Mouse (Mus musculus): ENCODE data around the gene Fkbp2.

Gene Fkbp2

GRCm38 (mm10) chr19:6971644-6972043, 8.7 kb downstream of the Fkbp2 start:
- no peak for DNase-seq (ENCODE audit: low spot score in 2 of 2)

DNA sequence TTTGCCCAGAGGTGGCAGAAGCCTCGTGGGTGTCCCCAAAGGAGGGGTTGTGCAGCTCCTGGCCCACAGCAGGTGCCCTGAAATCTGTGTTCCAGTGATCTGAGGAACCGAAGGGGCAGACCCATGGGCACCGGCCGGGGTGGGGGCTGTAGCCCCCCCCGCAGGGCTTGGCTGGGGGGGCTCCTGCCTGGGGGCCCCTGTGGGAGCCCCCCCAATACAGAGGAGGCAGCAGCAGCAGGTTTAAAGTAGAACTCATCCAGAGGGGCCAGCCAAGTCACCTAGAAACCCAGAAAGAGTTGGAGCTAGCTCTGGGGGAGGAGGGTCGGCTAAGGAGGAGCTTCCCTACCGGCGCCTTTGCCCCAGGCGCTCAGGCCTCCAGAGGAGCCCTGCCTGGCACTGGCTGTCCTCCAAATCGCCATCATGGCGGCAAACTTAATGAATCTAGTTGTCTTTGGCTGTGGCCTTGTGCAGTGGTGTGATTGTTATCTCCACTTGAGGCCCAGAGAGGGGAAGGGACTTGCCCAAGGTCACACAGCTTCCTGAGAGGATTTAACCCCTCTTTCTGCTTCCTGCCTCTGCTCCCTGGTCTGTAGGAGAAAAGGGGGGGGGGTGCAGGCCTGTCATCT, 9.7 kb downstream of the Fkbp2 start:
- DNase-seq (ENCODE audit: low spot score in 2 of 2), result no peak

DNA sequence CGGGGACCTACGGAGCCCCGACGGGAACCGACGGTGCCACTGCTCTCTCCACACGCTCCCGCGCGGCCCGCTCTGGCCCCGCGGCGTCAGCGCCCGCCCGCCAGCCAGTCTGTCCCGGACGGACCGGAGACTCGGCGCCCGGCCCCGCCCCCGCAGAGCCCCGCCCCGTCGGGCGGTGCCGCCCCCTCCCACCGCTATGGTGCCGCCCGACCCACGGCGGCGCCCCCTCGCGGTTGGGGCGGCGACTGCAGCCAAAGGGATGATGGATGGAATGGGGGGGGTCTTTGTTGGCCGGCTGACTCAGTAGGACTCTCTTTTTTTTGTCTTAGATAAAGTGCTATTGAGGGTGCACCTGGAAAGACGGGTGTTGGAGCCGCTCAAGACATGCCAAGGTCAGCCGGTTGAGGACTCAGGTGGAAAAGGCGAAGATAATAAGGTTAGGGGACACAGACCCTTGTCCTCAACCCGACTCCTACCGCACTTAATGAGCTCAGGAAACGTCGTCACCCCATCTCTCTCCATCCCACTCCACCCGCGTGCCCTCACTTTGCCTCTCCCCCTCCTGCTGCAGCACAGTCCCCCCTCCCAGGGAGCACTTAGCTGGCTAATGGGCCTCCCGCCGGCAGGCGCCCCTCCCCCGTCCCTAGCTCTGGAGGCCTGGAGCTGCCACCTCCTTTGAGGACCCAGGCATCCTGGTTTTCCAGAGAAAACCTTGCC, 10.5 kb downstream of the Fkbp2 start:
- peak; percentile 65 to 75 for DNase-seq (ENCODE audit: low spot score in 2 of 2)

DNA sequence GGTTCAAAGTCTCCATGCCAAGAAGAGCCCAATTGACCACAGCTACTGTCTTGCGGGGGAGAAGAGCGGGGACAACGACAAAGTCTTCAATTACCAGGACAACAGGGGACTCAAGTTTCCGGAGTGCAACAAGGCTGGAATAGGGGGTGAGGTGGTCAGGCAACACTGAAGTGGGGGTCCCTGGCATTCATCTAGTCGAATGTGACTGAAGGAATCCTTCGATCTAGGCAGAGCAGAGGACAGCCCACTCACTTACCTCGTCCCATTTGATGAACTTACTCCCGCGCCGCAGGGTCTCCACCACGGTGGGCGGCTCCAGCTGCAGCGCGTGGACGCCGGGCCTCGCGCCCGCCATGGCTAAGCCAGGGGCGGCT, 11.0 kb downstream of the Fkbp2 start:
- DNase-seq (ENCODE audit: low spot score in 2 of 2), result no peak

DNA sequence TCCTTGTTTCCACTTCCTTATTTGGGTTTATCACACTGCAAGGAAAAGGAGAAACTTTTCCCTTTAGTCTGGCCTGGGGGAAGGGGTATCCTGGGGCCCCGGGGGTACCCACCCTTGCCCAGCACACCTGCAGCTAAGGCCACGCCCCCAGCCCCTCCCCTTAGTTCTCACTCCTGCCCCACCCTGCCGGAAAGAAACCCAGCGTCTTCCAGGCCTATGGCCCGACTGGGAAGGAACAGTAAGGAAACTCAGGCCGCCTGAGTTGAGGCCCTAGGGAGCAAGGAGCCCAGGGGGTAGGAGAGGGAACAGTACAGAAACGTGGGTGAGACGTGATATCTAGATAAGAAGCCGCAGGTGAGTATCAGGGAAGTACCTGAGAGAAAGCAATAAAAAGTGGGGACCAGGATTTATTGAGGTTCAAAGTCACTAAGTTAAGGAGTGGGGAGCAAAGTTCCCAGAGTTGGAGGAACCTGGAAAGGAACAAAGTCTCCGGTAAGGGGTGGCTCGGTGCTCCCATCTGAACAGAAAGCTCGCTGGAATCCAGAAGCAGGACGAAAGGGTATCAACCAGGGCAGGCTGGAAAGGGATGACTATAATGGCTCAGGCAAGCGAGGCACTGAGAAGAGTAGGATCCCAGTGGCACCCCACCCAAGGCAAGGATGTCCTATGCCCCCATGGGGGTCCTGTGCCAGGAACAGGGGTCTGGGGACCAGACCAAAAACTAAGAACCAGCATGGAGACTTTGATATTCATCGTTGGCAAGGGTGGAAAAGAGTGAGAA, 11.6 kb downstream of the Fkbp2 start:
- no peak for DNase-seq (ENCODE audit: low spot score in 2 of 2)

DNA sequence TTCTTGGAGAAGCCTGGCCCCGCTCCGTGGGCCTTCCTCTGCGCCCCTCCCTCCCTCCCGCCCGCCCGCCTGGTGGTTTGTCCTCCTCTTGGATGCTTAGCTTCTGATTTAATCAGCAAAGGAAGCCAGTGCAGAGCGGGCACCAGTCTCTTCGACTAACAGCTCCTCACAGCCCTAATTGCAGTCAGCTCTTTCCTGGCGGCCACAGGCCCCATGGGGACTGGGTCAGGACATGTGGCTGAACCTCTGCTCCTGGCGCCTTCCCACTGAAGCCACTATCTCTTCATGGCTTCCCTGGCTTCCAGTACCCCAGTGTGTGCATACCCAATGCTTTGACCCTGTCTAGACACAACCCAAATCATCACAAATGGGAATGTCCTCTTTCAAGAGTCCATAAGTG, 23.8 kb downstream of the Fkbp2 start:
- DNase-seq (ENCODE audit: low spot score in 2 of 2), result no peak

- DNase-seq (ENCODE audit: low spot score in 2 of 2), result no peak
These were observed 24.9 kb downstream of the Fkbp2 start for GRCm38 (mm10) chr19:6955424-6955823.

DNA sequence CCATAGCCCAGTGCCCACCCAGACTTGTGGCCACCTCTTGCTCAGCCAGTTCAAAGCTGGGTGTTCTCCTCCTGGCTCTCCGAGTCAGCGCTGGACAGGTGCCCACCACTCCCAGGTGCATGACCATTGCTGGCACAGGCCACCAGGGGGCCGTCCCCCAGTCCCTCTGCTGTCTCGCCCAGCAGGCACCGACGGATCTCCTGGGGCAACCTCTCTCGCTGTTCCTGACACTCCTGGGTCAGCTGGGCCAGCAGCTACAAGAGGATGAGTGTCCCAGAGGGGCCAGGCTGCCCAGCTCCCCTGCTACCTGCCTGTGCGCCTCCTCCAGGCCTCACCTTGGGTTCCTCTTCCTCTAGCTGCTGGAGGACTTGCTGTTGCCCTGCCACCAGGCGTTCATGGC, 26.3 kb downstream of the Fkbp2 start:
- DNase-seq (ENCODE audit: low spot score in 2 of 2), result no peak

- no peak for DNase-seq (ENCODE audit: low spot score in 2 of 2)
These were observed 27.6 kb downstream of the Fkbp2 start for GRCm38 (mm10) chr19:6952712-6953037.

GRCm38 (mm10) chr19:6951994-6952711, 28.1 kb downstream of the Fkbp2 start:
- peak in 1 of 2 experiments; percentile 30 for DNase-seq (ENCODE audit: low spot score in 2 of 2)

- peak; percentile 49 to 51 for DNase-seq (ENCODE audit: low spot score in 2 of 2)
These were observed 28.8 kb downstream of the Fkbp2 start for GRCm38 (mm10) chr19:6951381-6951968.

DNA sequence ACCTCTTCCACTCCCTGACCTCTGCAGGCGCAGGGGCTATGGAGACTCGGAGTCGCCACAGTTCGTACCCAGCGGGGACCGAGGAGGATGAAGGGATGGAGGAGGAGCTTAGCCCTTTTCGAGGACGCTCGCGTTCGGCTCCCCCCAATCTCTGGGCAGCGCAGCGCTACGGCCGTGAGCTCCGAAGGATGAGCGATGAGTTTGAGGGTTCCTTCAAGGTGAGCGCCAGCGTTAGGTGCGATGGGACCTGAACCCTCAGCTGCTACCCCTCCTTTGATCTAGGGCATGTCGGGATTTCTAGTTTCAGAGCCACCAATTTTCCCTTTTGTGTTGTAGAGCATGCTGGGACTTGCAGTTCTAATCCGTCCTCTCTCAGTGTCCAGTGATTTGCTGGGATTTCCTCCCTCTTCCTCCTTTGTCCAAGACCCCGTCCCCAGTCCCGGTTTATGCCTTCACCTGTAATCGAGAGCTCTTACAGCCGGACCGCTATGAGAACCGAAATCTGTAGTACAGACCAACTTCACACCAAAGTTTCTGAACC, 29.6 kb downstream of the Fkbp2 start:
- no peak for DNase-seq (ENCODE audit: low spot score in 2 of 2)

DNA sequence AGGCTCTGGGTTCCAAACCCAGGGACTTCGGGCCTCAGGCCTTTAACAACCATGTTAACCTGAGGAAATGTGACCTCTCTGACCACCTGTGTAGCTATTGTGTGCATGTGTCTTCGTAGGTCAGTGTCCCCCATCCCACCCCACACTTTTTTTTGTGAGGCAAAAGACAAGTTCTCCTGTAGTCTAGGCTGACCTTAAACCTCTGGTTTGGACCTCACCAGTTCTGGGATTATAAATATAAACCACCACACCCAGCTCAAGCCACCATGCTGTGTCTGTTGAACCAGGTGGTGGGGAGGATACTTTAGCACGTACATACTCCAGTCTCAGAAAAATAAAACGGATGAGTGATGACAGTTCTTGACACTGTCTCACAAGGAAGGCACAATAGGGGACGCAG, 30.4 kb downstream of the Fkbp2 start:
- no peak for DNase-seq (ENCODE audit: low spot score in 2 of 2)

DNA sequence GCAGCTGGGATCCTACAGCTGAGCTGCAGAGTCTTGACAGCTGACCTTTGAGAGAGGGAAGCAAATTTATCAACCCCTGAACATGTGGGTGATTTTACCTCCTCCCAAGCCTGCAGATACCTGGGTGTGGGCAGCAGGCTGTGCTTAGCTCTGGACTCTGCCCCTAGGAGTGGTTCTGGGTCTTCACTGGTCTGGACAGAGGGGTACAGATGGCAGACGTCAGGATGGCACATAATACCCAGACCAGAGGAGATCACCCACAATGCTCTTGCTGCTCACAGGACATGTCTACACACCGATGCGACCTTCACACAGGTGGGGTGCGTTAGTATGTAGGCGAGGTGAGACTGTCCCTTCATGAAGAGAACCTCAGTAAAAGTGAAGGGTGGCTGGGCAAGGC, 30.8 kb downstream of the Fkbp2 start:
- no peak for DNase-seq (ENCODE audit: low spot score in 2 of 2)

DNA sequence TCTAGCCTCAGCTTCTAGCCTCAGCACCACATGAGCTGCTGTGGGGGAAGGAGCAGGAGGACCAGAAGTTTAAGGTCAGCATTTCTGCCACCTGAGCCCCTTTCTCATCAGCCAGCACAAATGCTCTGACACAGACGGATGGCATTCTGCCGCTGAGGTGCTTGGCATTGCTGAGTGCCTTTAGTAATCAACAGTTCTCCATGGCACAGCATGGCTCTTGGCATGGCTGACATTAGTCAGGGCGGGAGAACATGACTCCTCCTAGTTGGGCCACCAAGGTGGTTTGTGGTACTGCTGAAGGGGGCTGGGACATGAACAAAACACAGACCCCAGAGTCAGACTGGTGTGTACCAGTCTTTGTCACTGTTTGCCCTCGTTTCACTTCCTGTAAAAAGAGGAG, 32.1 kb downstream of the Fkbp2 start:
- DNase-seq (ENCODE audit: low spot score in 2 of 2), result no peak

- DNase-seq (ENCODE audit: low spot score in 2 of 2), result no peak
These were observed 32.6 kb downstream of the Fkbp2 start for GRCm38 (mm10) chr19:6947742-6948141.

DNA sequence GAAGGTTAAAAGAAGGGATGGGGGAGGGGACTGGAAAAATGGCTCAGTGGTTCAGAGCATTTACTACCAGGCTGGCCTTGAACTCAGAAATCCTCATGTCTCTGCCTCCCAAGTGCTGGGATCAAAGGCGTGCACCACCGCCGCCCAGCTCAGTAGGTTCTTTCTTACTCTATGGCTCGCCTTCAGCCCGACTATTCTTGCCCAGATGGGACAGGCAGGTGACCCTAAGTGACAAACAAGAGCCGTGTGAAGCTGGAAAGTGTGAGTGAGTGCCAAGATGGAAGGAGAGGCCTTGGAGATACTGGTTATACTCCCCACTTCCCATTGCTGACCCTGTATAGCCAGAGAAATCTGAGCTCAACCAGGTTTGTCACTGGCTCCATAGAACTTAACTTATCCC, 36.6 kb downstream of the Fkbp2 start:
- DNase-seq (ENCODE audit: low spot score in 2 of 2), result no peak

DNA sequence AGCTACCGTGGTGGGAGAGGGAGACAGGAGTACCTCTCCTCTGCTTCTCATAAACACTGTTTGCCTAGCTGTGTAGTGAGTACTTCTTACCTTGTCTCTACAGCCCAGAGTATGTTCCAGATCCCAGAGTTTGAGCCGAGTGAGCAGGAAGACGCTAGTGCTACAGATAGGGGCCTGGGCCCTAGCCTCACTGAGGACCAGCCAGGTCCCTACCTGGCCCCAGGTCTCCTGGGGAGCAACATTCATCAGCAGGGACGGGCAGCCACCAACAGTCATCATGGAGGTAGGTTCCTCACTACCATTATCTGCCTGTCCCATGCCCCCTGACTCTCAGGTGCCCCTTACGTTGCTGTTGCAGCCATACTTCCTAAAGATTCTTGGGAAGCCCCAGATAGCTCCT, 37.5 kb downstream of the Fkbp2 start:
- DNase-seq (ENCODE audit: low spot score in 2 of 2), result no peak

DNA sequence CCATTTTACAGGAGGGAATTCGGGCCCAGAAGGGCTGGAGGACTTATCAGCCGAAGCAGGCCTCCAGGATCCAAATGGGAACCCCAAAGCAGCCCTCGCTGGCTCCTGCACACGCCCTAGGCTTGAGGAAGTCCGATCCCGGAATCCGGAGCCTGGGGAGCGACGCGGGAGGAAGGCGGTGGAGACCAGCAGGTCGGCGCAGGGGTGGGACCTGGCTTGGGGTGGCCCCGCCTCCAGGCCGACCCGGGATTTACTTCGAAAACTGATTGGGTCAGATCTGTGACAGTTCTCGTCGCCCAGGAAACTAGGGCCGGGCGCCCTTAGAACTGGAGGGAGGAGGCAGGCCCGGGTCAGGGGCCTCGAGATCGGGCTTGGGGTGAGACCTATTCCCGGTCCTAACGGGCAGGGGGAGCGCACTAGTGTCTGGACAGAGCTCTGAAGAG, 38.0 kb downstream of the Fkbp2 start, which contains the start of gene Gpr137:
Gpr137 (minus strand) TSS at position 232 of the 443 bp plus-strand sequence.
- peak; percentile 85 to 87 for DNase-seq (ENCODE audit: low spot score in 2 of 2)

GRCm38 (mm10) chr19:6941372-6942248, 38.7 kb downstream of the Fkbp2 start, which contains the start of gene Bad:
Gene Bad (plus strand): TSS chr19:6941861.
- DNase-seq (ENCODE audit: low spot score in 2 of 2), result peak; percentile 90 to 91
